Mouse (Mus musculus) frontal cortex, adult (tissue): ENCODE data around the gene Tmem121.
"Not testable (repeated sequence)": the region's sequence is repeated elsewhere in the genome, so short reads cannot be mapped to it uniquely, and the experiment has no call there.

Source experiments
- ATAC-seq: cut with Nextera tagmentation; 2 replicates; pipeline ENCODE4 v1.9.2; 2017; ENCODE audit warnings: mild to moderate bottlenecking, moderate library complexity, mixed read lengths; ENCODE audit not compliant: low TSS enrichment

Gene Tmem121

GRCm38 (mm10) chr12:113187584-113188295 lies 2.0 kb downstream of the Tmem121 start:
- peak; percentile 78 for ATAC-seq

GRCm38 (mm10) chr12:113188349-113189055 lies 2.8 kb downstream of the Tmem121 start:
- no peak for ATAC-seq

GRCm38 (mm10) chr12:113193423-113193822 lies 7.7 kb downstream of the Tmem121 start:
- peak; percentile 27; the same call in 1 of the 2 replicates for ATAC-seq

- not testable (repeated sequence) for ATAC-seq
Observed at GRCm38 (mm10) chr12:113199132-113199531, 13.4 kb downstream of the Tmem121 start.

GRCm38 (mm10) chr12:113201301-113201700 lies 15.6 kb downstream of the Tmem121 start:
- ATAC-seq, result no peak

GRCm38 (mm10) chr12:113202008-113202407 lies 16.3 kb downstream of the Tmem121 start:
- ATAC-seq, result no peak

GRCm38 (mm10) chr12:113203522-113203921 lies 17.8 kb downstream of the Tmem121 start:
- ATAC-seq, result no peak

GRCm38 (mm10) chr12:113205251-113205942 lies 19.7 kb downstream of the Tmem121 start:
- peak; percentile 59; the same call in 1 of the 2 replicates for ATAC-seq

GRCm38 (mm10) chr12:113207737-113208136 lies 22.0 kb downstream of the Tmem121 start:
- no peak for ATAC-seq

GRCm38 (mm10) chr12:113210586-113211378 lies 25.1 kb downstream of the Tmem121 start:
- no peak for ATAC-seq

- no peak for ATAC-seq
Observed at GRCm38 (mm10) chr12:113211772-113212171, 26.0 kb downstream of the Tmem121 start.

- ATAC-seq, result no peak
Observed at GRCm38 (mm10) chr12:113212326-113212924, 26.7 kb downstream of the Tmem121 start.

GRCm38 (mm10) chr12:113213226-113213625 lies 27.5 kb downstream of the Tmem121 start:
- ATAC-seq, result no peak

GRCm38 (mm10) chr12:113214072-113214808 lies 28.5 kb downstream of the Tmem121 start:
- no peak for ATAC-seq

- ATAC-seq, result no peak
Observed at GRCm38 (mm10) chr12:113214972-113215666, 29.4 kb downstream of the Tmem121 start.

GRCm38 (mm10) chr12:113215667-113216346 lies 30.1 kb downstream of the Tmem121 start:
- ATAC-seq, result peak; percentile 63; the same call in 1 of the 2 replicates

GRCm38 (mm10) chr12:113217306-113218242 lies 31.8 kb downstream of the Tmem121 start:
- peak; percentile 31 for ATAC-seq

GRCm38 (mm10) chr12:113219867-113220266 lies 34.1 kb downstream of the Tmem121 start:
- no peak for ATAC-seq
